Mouse (Mus musculus) bone marrow macrophage, adult 2 months (primary cell): ENCODE results near the gene Apba1.

Source experiments
- CTCF ChIP-seq: IDR thresholded peaks from 2 replicates; pipeline ENCODE4 v1.5.1; 2012; ENCODE audit warnings: low read depth, mild to moderate bottlenecking, low read length, moderate library complexity
- POLR2A ChIP-seq: IDR thresholded peaks from 2 replicates; pipeline ENCODE4 v1.6.1; 2012; ENCODE audit warnings: mild to moderate bottlenecking, low read depth, low read length, borderline replicate concordance

DNA sequence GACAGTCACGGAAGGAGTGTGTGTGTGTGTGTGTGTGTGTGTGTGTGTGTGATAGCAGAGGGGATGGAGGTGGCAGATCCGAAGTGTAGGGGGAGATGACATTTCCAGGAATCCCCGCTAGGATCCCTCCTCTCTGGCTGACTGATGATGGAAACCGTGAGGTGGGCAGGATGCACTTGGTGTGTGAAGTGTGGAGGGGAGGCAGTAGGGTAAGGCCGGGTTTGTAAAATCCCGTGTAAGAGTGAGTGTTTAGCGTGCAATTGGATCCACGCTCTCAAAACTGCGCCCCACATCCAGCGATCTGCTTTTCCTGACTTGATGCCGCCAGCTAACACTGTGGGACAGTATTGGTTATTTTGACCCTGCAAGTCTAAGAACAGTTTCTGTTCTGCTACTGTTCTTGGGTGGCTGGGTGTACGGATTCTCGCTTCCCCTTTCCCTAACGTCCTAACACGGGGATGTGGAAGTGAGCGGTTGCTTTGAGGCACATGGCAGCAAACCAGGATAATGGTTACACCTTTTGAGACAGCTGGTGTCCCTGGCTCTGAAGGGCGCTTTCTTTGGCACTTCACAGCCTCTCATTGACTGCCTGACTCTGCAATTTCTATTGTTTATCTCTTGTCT lies 747 bp downstream of the Apba1 start:
- TF ChIP-seq CTCF = no peak
- no peak for TF ChIP-seq POLR2A
